Mouse (Mus musculus) kidney, postnatal 0 days (tissue): ENCODE data around the gene Cytl1. TPM values are rescaled to one million over a fixed set of nuclear protein-coding genes. Genes with fewer than 3 reads are reported as not detected.

Experiments
- ATAC-seq: fragments of 200-750 bp; cut with Nextera tagmentation; replicated peaks from 2 replicates; pipeline ENCODE4 v1.8.0; 2017; ENCODE audit warnings: low read depth, moderate number of reproducible peaks, moderate TSS enrichment, moderate library complexity; ENCODE audit not compliant: low FRiP score
- DNase-seq: peaks from one replicate; pipeline ENCODE4 v3.0.0-alpha.2; 2016; ENCODE audit warnings: low spot score
- H3K27ac ChIP-seq: fragments of 300-500 bp; sonication (generic); 2 replicates; pipeline ENCODE4 v1.5.1; 2014; ENCODE audit warnings: mild to moderate bottlenecking
- H3K27me3 ChIP-seq: fragments of 300-500 bp; sonication (generic); 2 replicates; pipeline ENCODE4 v1.6.1; 2014; ENCODE audit warnings: low read length, mixed read lengths; ENCODE audit not compliant: insufficient read depth
- H3K36me3 ChIP-seq: fragments of 300-500 bp; sonication (generic); 2 replicates; pipeline ENCODE4 v1.6.1; 2014; ENCODE audit warnings: low read length, mixed read lengths; ENCODE audit not compliant: insufficient read depth
- H3K4me1 ChIP-seq: fragments of 300-500 bp; sonication (generic); replicated peaks from 2 replicates; pipeline ENCODE4 v1.6.1; 2014; ENCODE audit warnings: antibody characterized with exemption, low read length, mixed read lengths; ENCODE audit not compliant: insufficient read depth
- H3K4me2 ChIP-seq: fragments of 300-500 bp; sonication (generic); 2 replicates; pipeline ENCODE4 v1.6.1; 2014; ENCODE audit warnings: mild to moderate bottlenecking, low read length, moderate library complexity, mixed read lengths
- H3K4me3 ChIP-seq: fragments of 300-500 bp; sonication (generic); replicated peaks from 2 replicates; pipeline ENCODE4 v1.5.1; 2014; ENCODE audit warnings: low read depth, low read length
- H3K9ac ChIP-seq: fragments of 300-500 bp; sonication (generic); 2 replicates; pipeline ENCODE4 v1.6.1; 2014; ENCODE audit warnings: low read depth, low read length
- H3K9me3 ChIP-seq: fragments of 300-500 bp; sonication (generic); replicated peaks from 2 replicates; pipeline ENCODE4 v1.6.1; 2016; ENCODE audit warnings: low read length, inconsistent platforms, mixed read lengths
- CTCF ChIP-seq: IDR thresholded peaks from 2 replicates; pipeline ENCODE4 v1.5.1; 2016; ENCODE audit warnings: antibody characterized with exemption, low read depth, mild to moderate bottlenecking, moderate library complexity
- WGBS: fragments of 180-500 bp; shearing (Covaris S2); extraction: QIAGEN DNeasy Blood & Tissue Kit; methylation state at CpG from one replicate; pipeline ENCODE4 v1.1.7; 2014; 5-methylcytosine and 5-hydroxymethylcytosine counted together
- polyA plus RNA-seq: library from polyadenylated mRNA; unstranded; fragments of >200 nt; fragmentation: Nextera tagmentation; extraction: Ambion mirVana; gene quantifications from 2 replicates; pipeline ENCODE4 v1.2.1, GENCODE M21; 2015

Gene Cytl1
- polyA plus RNA-seq, 1 experiment from 2014 or later, result 2.9 TPM

- H3K9me3 ChIP-seq, result no peaks in the 10 kb centered on the region
- H3K4me3 ChIP-seq, result no peak overlapping the region
- H3K9ac ChIP-seq, result no peak overlapping the region
- H3K36me3 ChIP-seq, result no peaks in the 10 kb centered on the region
- WGBS, result 60% methylated on average over 7 of the region's 7 CpGs
- no peak for ATAC-seq
- DNase-seq, result no peak
- H3K27me3 ChIP-seq, result no peaks in the 10 kb centered on the region
- H3K4me2 ChIP-seq, result no peak overlapping the region
- no peaks in the 10 kb centered on the region for H3K4me1 ChIP-seq
- peak; percentile 40 for TF ChIP-seq CTCF
- H3K27ac ChIP-seq, result no peak overlapping the region
Measured at GRCm38 (mm10) chr5:37736213-37736612, 894 bp downstream of the Cytl1 start.

GRCm38 (mm10) chr5:37743889-37744707 lies 8.8 kb downstream of the Cytl1 start:
- DNase-seq (no peak), ATAC-seq (no peak)
- no peaks in the 10 kb centered on the region for H3K27me3 ChIP-seq
- H3K27ac ChIP-seq, result no peak overlapping the region
- no peak for TF ChIP-seq CTCF
- no peaks in the 10 kb centered on the region for H3K9me3 ChIP-seq
- H3K4me1 ChIP-seq, result no peaks in the 10 kb centered on the region
- no peak overlapping the region for H3K4me2 ChIP-seq
- no peak overlapping the region for H3K9ac ChIP-seq
- H3K4me3 ChIP-seq, result no peak overlapping the region
- 70% methylated on average over 13 of the region's 13 CpGs for WGBS
- H3K36me3 ChIP-seq, result no peaks in the 10 kb centered on the region

DNA sequence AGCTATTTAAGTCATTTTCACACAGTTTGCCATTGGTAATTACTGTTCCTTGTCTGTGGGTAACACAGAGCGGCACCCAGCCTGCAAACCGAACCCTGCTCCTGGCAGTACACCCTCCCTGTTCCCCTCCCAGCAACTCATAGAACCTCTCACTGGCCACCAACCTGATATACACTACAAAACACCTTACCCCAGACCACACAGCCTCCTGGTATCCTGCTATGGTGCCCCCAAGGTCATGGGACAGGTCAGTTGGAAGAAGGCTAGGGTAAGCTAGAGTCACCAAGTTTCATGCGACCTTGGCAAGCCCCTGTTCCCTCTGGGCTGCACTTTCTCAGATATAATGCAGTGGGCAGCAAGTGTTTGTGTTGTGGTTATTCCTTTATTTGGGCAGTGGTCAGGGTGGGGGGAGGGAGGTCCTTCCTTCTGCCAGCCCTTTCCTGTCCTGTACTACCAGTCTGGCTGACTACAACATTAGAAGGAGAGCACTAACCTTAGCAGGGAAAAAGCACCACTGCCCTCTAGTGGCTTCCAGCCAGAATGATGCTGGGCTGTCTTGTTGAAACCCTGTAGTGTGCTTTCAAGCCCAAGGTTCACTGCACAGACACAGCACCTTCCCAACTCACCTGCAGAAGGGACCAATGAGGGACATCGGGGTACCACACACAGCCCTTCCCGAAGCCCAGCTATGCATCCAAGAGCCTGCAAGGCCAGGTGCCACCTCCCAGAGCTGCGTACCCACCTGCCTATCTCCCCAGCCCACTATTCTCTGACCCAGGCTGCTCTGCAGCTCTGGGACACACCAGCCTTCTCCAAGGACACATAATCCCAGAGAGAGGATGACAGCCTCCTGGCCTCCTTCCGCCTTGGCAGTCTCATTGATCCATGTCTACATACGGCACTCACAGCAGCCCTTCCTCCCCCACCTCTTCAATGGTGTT lies 17.0 kb downstream of the Cytl1 start:
- WGBS, result 48% methylated on average over 8 of the region's 8 CpGs
- Histone ChIP-seq H3K4me3 (no peak overlapping the region), H3K4me1 (no peaks in the 10 kb centered on the region), H3K9me3 (no peaks in the 10 kb centered on the region), H3K36me3 (no peaks in the 10 kb centered on the region), H3K9ac (no peak overlapping the region), H3K4me2 (no peak overlapping the region), H3K27ac (no peak overlapping the region), H3K27me3 (no peaks in the 10 kb centered on the region)
- DNase-seq (peak; percentile 75), ATAC-seq (peak; percentile 74; the same call in 1 of the 2 replicates)
- peak; percentile 87 for TF ChIP-seq CTCF

DNA sequence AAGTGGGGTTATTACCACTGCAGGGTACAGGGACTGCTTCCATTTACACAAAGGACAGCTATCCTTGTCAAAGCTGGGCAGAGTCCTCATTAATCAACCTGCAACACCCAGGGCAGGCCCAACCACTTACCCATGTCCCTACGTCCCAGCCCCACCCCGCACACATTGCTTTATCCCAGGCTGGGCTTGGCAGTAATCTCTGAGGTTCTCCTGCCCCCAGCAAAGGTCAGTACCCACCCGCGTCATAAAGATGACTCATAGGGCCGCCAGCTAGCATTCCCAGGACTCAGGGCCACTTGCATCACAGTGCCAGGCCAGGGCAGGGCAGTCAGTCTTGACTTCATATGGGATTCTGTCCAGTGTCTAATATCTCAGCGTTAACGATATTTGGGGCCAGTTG lies 18.0 kb downstream of the Cytl1 start:
- WGBS, result 61% methylated on average over 7 of the region's 7 CpGs
- Histone ChIP-seq H3K4me2 (no peak overlapping the region), H3K9ac (no peak overlapping the region), H3K27ac (no peak overlapping the region), H3K4me1 (no peaks in the 10 kb centered on the region), H3K4me3 (no peak overlapping the region), H3K9me3 (no peaks in the 10 kb centered on the region), H3K36me3 (no peaks in the 10 kb centered on the region), H3K27me3 (no peaks in the 10 kb centered on the region)
- no peak for TF ChIP-seq CTCF
- no peak for DNase-seq
- ATAC-seq, result no peak

DNA sequence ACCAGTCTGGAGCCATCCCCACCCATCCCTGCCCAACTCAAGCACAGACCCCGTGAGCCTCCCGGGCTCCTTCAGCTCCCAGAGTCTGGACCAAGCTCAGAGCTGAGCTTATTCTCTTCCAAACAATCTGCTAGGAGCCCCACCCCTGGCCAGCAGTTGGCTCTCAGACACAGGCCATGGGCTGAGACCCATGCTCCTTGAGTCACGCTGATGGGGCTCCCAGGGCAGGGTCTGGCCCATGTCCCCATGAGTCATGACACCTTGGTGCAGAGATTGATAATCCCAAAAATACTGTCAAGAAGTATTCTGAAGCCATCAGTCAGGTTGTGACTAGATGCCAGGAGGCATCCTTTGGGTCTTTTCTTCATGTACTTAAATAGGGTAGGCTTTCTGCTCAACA lies 26.7 kb downstream of the Cytl1 start:
- 92% methylated on average over 3 of the region's 3 CpGs for WGBS
- H3K4me1 ChIP-seq, result no peaks in the 10 kb centered on the region
- H3K4me3 ChIP-seq, result no peak overlapping the region
- DNase-seq (no peak), ATAC-seq (no peak)
- H3K27ac ChIP-seq, result no peak overlapping the region
- no peaks in the 10 kb centered on the region for H3K36me3 ChIP-seq
- no peak overlapping the region for H3K4me2 ChIP-seq
- TF ChIP-seq CTCF, result no peak
- H3K27me3 ChIP-seq, result no peaks in the 10 kb centered on the region
- no peaks in the 10 kb centered on the region for H3K9me3 ChIP-seq
- no peak overlapping the region for H3K9ac ChIP-seq

DNA sequence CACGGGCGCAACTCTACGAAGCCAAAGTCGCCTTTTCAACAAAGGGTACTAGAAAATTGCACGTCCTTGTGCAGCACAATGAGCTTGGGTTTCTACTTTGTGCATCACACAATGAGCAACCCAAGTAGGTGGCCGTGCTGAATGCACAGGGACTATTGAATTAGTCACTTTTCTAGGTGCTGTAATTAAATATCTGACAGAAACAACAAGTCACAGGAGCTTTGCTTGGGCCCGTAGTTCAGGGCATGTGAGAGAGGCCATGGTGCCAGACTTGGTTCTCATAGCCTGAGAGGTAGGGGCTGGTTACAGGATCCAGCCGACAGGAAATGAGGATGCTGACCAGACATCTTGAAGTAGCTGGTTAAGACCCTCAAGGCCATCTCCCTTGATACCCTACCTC lies 30.5 kb downstream of the Cytl1 start:
- ATAC-seq (no peak), DNase-seq (no peak)
- Histone ChIP-seq H3K27me3 (no peaks in the 10 kb centered on the region), H3K9ac (no peak overlapping the region), H3K4me3 (no peak overlapping the region), H3K9me3 (no peaks in the 10 kb centered on the region), H3K4me2 (no peak overlapping the region), H3K36me3 (no peaks in the 10 kb centered on the region), H3K4me1 (no peaks in the 10 kb centered on the region), H3K27ac (no peak overlapping the region)
- TF ChIP-seq CTCF, result no peak
- 30% methylated on average over 8 of the region's 8 CpGs for WGBS
